Mouse (Mus musculus) erythroid progenitor cell, adult 5-6 weeks (primary cell): ENCODE measurements around the gene Crtac1. TPM values are rescaled to one million over a fixed set of nuclear protein-coding genes. Genes with fewer than 3 reads are reported as not detected.

Experiments
- ATAC-seq: replicated peaks from 2 replicates; pipeline ENCODE4 v1.8.0; 2016; ENCODE audit warnings: moderate number of reproducible peaks, mild to moderate bottlenecking, moderate TSS enrichment, inconsistent platforms; ENCODE audit not compliant: poor library complexity, low FRiP score, severe bottlenecking
- total RNA-seq, 2 experiments: library from RNA; stranded (forward) in 1 of 2; stranded (reverse) in 1 of 2; fragments of 150-400 nt in 1 of 2; fragments of 186-747, 209-891 nt in 1 of 2; gene quantifications; 2 replicates each; pipeline versions ENCODE4 v1.2.3 to v1.2.4; 2015 to 2017; ENCODE audit warnings: low replicate concordance in 2 of 2

Gene Crtac1
- total RNA-seq, 2 experiments from 2014 or later = not detected

- ATAC-seq = no peak
Observed at GRCm38 (mm10) chr19:42355476-42355875, 76.1 kb downstream of the Crtac1 start.

GRCm38 (mm10) chr19:42341183-42341582 is 90.4 kb downstream of the Crtac1 start:
- no peak for ATAC-seq

GRCm38 (mm10) chr19:42332081-42332736 is 99.4 kb downstream of the Crtac1 start:
- ATAC-seq = no peak

- no peak for ATAC-seq
Observed at GRCm38 (mm10) chr19:42331446-42331845, 100.1 kb downstream of the Crtac1 start.

- ATAC-seq = no peak
Observed at GRCm38 (mm10) chr19:42328160-42328559, 103.4 kb downstream of the Crtac1 start.

- ATAC-seq = no peak
Observed at GRCm38 (mm10) chr19:42325894-42326293, 105.7 kb downstream of the Crtac1 start.

- ATAC-seq = no peak
Observed at GRCm38 (mm10) chr19:42322357-42323090, 109.1 kb downstream of the Crtac1 start.

GRCm38 (mm10) chr19:42321936-42322335 is 109.6 kb downstream of the Crtac1 start:
- no peak for ATAC-seq

- no peak for ATAC-seq
Observed at GRCm38 (mm10) chr19:42317648-42318425, 113.7 kb downstream of the Crtac1 start.

GRCm38 (mm10) chr19:42316998-42317397 is 114.6 kb downstream of the Crtac1 start:
- no peak for ATAC-seq

GRCm38 (mm10) chr19:42316525-42316924 is 115.1 kb downstream of the Crtac1 start:
- ATAC-seq = no peak

GRCm38 (mm10) chr19:42315914-42316313 is 115.7 kb downstream of the Crtac1 start:
- ATAC-seq = no peak; the same call in 1 of the 2 replicates

- no peak for ATAC-seq
Observed at GRCm38 (mm10) chr19:42315070-42315679, 116.4 kb downstream of the Crtac1 start.

GRCm38 (mm10) chr19:42312191-42312590 is 119.4 kb downstream of the Crtac1 start:
- ATAC-seq = no peak

GRCm38 (mm10) chr19:42311332-42311731 is 120.3 kb downstream of the Crtac1 start:
- ATAC-seq = no peak

GRCm38 (mm10) chr19:42308931-42309330 is 122.7 kb downstream of the Crtac1 start:
- ATAC-seq = no peak

- ATAC-seq = no peak
Observed at GRCm38 (mm10) chr19:42307019-42307418, 124.6 kb downstream of the Crtac1 start.

GRCm38 (mm10) chr19:42306202-42306601 is 125.4 kb downstream of the Crtac1 start:
- no peak for ATAC-seq

- no peak for ATAC-seq
Observed at GRCm38 (mm10) chr19:42305746-42306145, 125.8 kb downstream of the Crtac1 start.

GRCm38 (mm10) chr19:42304506-42304905 is 127.1 kb downstream of the Crtac1 start:
- no peak for ATAC-seq
